Mouse (Mus musculus) mature B cell (primary cell): Measurements from ENCODE around the gene Papss1.

ENCODE experiments used
- in situ Hi-C: fragments of 300-500 bp; cut with MboI; formaldehyde crosslinking; loops from 2 replicates; pipeline ENCODE4 v1.14.3; 2019

Papss1 gene

DNA sequence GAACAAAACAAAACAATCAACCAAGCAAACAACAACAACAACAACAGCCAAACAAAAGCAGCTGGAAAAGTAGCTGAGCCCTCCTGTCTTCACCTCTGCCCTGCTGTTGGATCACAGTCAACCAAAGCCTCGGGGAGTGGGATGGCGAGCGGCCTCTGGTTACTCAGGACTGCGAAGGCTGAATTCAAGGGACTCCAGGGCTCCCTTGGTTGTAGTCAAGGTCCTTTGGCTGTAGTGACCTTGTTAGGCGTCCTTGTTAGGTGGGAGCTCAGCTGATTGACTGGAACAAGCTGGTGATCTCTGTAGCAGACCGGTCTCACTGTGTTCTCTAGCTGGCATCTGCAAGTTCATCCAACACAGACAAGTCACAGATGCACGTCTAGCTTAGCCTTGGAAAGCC lies 16.5 kb downstream of the Papss1 start:
- in situ Hi-C loops, result no loop called here

- in situ Hi-C loops, result no loop called here
These were observed 22.2 kb downstream of the Papss1 start for GRCm38 (mm10) chr3:131586818-131587217.

GRCm38 (mm10) chr3:131587959-131588358 lies 23.4 kb downstream of the Papss1 start:
- in situ Hi-C loops, result no loop called here

DNA sequence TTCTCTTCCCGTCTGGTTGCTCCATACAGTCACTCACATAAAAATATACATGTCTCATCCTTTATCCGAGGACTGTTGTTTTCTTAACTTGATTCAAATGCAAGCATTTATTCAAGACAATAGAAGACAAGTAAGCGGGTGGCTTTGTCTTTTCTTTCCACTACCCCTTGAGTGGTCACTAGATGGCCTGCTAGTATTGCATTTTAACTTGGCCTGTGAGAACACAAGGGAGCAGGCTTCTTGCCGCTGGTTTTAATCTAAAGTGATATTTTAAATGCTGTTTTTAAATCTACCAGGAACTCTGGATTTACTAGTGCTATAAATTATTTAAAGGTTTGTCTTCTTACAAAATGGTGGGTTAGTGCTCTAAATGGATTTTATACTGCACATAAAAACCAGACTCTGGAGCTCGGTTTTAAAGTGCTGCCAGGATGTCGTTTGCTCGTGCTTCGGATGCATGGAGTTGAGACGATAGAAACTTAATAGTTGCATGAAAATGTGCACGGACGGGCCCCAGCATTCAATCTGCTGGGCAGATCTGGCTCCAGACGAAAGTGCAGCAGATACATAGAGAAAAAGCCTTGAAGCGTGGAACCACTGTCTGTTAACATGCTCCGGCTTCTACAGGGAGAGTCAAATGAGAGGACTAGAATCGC lies 28.7 kb downstream of the Papss1 start:
- in situ Hi-C loops, result no loop called here

DNA sequence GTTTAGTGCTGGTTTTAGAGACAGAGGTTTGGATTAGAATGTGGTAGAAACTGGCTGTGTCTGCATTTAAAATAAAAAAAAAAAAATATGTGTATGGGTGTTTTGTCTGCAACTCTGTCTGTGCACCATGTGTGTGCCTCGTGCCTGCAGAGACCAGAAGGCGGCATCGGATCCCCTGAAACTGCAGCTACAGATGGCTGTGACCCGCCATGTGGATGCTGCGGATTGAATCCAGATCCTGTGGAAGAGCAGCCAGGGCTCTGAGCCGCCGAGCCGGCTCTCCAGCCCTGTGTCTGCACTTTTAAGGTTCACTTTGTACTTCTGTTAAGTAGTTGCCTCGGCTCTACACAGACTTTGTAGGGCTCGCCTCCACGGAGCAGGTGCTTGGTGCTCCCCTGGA lies 29.8 kb downstream of the Papss1 start:
- in situ Hi-C loops, result no loop called here

GRCm38 (mm10) chr3:131595546-131596245 lies 31.1 kb downstream of the Papss1 start:
- in situ Hi-C loops, result no loop called here

DNA sequence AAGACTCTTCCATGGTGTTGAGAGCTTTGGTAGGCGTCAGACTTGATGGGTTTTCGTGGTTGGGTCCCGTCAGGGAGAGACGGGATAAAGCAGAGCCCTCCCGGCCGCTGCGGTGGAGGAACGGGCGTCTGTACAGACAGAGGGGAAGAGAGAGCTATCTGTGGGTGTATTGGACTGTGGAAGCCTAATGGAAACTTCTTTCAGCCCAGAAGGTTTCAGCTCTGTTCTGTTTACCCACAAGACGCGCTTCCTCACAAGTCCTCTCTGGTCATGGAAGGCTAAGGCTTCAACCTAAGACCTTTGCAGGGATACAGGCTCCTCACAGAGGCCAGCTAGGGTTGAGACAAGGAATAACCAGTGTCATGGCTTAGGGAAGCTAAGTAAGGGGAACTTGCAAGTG lies 36.2 kb downstream of the Papss1 start:
- in situ Hi-C loops, result no loop called here

DNA sequence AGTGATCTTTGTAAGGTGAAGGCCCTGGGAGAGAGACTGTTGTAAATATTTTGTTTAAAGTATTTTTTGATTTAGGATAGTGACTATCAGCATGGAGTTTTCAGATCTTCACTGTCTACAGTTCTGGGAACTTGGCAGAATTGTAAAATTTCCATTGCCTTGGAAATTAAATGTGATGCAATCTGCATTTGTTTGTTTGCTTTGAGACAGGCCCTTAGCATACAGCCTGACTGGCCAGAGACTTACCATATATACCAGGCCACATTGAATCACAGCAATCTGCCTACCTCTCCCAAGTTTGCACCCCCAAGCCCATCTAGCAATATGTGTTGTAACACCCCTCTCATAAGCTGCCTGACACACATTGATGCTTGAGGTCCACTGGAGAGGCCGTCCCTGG lies 36.8 kb downstream of the Papss1 start:
- in situ Hi-C loops, result no loop called here

DNA sequence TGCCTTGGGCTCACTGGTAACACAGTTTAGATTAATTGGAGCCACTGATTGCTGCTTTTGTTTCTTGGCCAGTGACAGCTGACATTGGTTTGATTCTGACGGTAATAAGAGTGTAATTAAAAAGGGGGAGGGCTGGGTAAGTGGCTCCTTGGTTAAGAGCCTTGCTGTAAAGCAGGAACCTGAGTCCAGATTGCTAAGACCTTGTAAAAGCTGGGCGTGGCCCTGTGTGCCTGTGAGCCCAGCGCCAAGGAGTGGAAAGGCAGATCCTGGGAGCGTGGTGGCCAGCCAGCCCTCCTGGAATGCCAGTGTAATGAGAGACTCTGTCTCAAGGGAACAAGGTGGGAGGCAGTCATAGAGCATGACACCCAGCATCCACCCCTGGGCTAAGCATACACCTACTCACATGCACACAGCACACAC lies 38.4 kb downstream of the Papss1 start:
- in situ Hi-C loops, result no loop called here

GRCm38 (mm10) chr3:131608112-131608511 lies 43.5 kb downstream of the Papss1 start:
- in situ Hi-C loops, result no loop called here

- in situ Hi-C loops, result no loop called here
These were observed 45.1 kb downstream of the Papss1 start for GRCm38 (mm10) chr3:131609651-131610050.

- in situ Hi-C loops, result no loop called here
These were observed 46.0 kb downstream of the Papss1 start for GRCm38 (mm10) chr3:131610595-131610994.

DNA sequence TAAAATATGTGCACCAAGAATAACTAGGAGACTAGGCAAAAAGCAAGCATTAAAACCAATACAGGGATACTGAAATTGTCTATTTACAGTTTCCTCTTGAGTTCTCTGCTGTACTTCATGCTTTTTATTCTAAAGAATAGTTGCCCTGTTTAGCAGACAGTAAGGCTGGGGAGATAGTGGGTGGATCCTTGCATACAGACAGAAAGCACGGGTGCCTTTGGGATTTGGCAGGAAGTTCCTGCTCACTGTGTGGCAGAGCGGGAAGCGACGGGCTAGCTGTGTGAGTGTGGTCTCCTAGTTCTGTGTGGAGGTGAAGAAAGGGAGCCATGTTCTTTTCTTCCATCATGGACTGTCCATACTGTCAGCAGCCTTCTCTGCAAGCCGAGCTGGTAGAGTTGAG lies 48.3 kb downstream of the Papss1 start:
- in situ Hi-C loops, result no loop called here

- in situ Hi-C loops, result no loop called here
These were observed 49.5 kb downstream of the Papss1 start for GRCm38 (mm10) chr3:131614056-131614455.

DNA sequence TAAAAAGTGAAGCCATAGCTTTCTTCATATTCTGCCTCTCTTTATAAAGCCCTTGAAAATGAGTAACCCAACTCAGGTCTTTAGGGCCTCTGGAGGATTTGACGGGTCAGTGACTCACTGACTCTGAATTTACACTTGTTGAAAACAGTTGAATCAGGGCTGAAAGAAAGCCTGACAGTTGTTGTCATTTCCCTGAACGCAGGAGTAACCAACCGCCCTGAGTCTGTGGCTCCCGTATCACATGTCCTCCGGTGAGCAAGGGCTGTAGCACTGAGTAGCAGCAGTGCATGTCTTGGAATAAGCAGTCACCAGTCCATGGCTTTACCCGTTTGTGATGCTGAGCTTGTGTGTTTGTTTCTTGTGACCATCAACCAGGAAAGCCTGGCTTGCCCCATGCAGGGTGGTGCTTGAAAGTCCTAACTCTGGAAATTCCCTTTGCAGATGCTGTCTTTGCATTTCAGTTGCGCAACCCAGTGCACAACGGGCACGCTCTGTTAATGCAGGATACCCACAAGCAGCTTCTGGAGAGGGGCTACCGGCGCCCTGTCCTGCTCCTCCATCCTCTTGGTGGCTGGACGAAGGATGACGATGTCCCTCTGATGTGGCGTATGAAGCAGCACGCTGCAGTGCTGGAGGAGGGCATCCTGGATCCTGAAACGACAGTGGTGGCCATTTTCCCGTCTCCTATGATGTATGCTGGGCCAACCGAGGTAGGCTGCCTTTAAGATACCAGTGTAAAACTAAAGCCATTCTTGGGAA lies 54.2 kb downstream of the Papss1 start:
- in situ Hi-C loops, result no loop called here

- in situ Hi-C loops, result no loop called here
These were observed 58.6 kb downstream of the Papss1 start for GRCm38 (mm10) chr3:131623208-131623607.

DNA sequence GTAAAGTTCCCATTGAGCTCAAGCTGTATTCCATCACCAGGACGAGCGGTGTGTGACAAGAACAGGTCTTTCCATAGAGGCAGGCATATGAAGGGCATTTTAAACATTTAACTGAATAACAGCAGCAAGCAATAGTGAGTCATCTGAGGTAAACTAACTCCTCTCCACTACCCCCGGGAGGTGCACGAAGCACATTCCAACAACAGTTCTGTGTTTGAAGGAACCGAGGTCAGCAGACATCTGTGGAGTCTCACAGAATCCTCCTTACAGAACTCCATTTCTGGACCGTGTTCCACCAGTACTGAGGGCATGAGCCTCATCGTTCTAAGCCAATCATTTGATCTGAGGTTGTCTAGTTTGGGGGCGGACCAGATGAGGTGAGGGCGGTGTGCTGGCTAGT lies 59.5 kb downstream of the Papss1 start:
- in situ Hi-C loops, result no loop called here

DNA sequence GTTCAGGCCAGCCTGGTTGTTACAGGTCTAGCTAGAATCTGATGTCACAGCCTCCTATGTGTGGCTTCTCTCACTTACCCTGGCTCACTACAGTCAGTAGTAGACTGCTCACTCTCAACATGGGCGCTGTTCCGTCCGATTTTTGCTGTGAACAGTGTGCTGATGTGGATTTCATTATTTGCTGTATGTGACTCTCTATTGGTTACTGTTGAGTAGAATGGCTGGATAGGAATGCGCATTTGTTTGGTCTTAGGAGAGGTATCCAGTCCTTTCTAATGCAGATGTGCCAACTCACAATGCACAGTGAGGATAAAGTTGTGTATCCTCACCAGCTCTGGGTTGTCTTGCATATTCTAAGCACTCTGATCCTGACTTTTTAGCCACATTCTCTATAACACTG lies 62.9 kb downstream of the Papss1 start:
- in situ Hi-C loops, result no loop called here

GRCm38 (mm10) chr3:131628265-131628664 lies 63.7 kb downstream of the Papss1 start:
- in situ Hi-C loops, result no loop called here

- in situ Hi-C loops, result no loop called here
These were observed 64.4 kb downstream of the Papss1 start for GRCm38 (mm10) chr3:131628931-131629330.

GRCm38 (mm10) chr3:131630407-131631317 lies 66.1 kb downstream of the Papss1 start:
- in situ Hi-C loops, result no loop called here

GRCm38 (mm10) chr3:131631318-131631870 lies 66.8 kb downstream of the Papss1 start:
- in situ Hi-C loops, result no loop called here
